Mouse (Mus musculus): ENCODE measurements around the gene Sncg.

- TF ChIP-seq CTCF (IDR thresholded peaks at IDR 0.05; ENCODE audit: control insufficient read depth, insufficient read depth, low read length) (no peak), POLR2A (IDR thresholded peaks at IDR 0.05; ENCODE audit: borderline replicate concordance, control insufficient read depth, low read depth, low read length) (no peak)
Observed at GRCm38 (mm10) chr14:34354456-34354855, 20.1 kb downstream of the Sncg start.
